ENCODE assay signal across 18 mouse cellular contexts in genomic region chr13:29550203-29550602, GRCm38 (mm10).
DNase-seq lines count a peak whose midpoint lies in the region; ATAC-seq lines count a peak whose summit lies in the region.
"Had no signal": no experiment of that assay in that cellular context is flagged by ENCODE, and none has a peak within 500 bp of the region (broad histone marks: within the 10 kb centered on the region; RNA-seq: fewer than 3 reads in every experiment).

No protein-coding gene starts in this region.

- intact Hi-C loops in left cerebral cortex, postnatal 10 days (cut with DNase I): no loop called here

- no peaks in the 10 kb centered on the region for H3K9me3 ChIP-seq in forebrain, embryonic 14.5 days (replicated peaks; ENCODE audit: control insufficient read depth, low read length)
- H3K9me3 ChIP-seq in forebrain, embryonic 11.5 days (ENCODE audit: control insufficient read depth, low read length): no peaks in the 10 kb centered on the region
- no peaks in the 10 kb centered on the region for H3K9me3 ChIP-seq in heart, embryonic 16.5 days (replicated peaks; ENCODE audit: control insufficient read depth, low read length)
- H3K9me3 ChIP-seq: embryonic facial prominence, embryonic 12.5 days; limb, embryonic 13.5 days; liver, embryonic 15.5 days; midbrain, embryonic 10.5 days had no signal

- H3K27ac ChIP-seq in forebrain, embryonic 14.5 days (ENCODE audit: low read depth, low read length): no peak overlapping the region
- H3K27ac ChIP-seq in forebrain, embryonic 11.5 days (ENCODE audit: low read depth, low read length): no peak overlapping the region
- peak overlapping the region; percentile 64 for H3K27ac ChIP-seq in heart, embryonic 16.5 days (ENCODE audit: low read length)
- H3K27ac ChIP-seq: embryonic facial prominence, embryonic 12.5 days; liver, embryonic 15.5 days; midbrain, embryonic 10.5 days had no signal

- H3K4me1 ChIP-seq in forebrain, embryonic 14.5 days (ENCODE audit: control insufficient read depth, insufficient read depth, low read length): peaks cover 2% of the 10 kb centered on the region; the same call in 1 of the 2 replicates
- H3K4me1 ChIP-seq in forebrain, embryonic 11.5 days (replicated peaks; ENCODE audit: control insufficient read depth, insufficient read depth, low read length): no peaks in the 10 kb centered on the region
- H3K4me1 ChIP-seq in heart, embryonic 16.5 days (ENCODE audit: control insufficient read depth, insufficient read depth, low read length): peaks cover 3% of the 10 kb centered on the region; the same call in 1 of the 2 replicates
- H3K4me1 ChIP-seq: embryonic facial prominence, embryonic 12.5 days; liver, embryonic 15.5 days had no signal

- peak; percentile 79; the same call in 1 of the 2 replicates for ATAC-seq in forebrain, embryonic 14.5 days
- ATAC-seq in forebrain, embryonic 11.5 days (replicated peaks; ENCODE audit: low FRiP score): no peak
- ATAC-seq in heart, embryonic 16.5 days (replicated peaks; ENCODE audit: extremely low read depth, insufficient read depth, low FRiP score): peak; percentile 74
- no peak for ATAC-seq in cerebellum, adult (ENCODE audit: insufficient number of reproducible peaks, low FRiP score, low TSS enrichment)

- H3K4me2 ChIP-seq in forebrain, embryonic 14.5 days (ENCODE audit: low read length): no peak overlapping the region
- H3K4me2 ChIP-seq in forebrain, embryonic 11.5 days (ENCODE audit: low read depth, low read length, severe bottlenecking): no peak overlapping the region
- no peak overlapping the region for H3K4me2 ChIP-seq in heart, embryonic 16.5 days (ENCODE audit: low read depth, low read length)
- H3K4me2 ChIP-seq: embryonic facial prominence, embryonic 12.5 days; limb, embryonic 13.5 days; liver, embryonic 15.5 days had no signal

- H3K36me3 ChIP-seq in forebrain, embryonic 14.5 days (ENCODE audit: control insufficient read depth, insufficient read depth, low read length): no peaks in the 10 kb centered on the region
- no peaks in the 10 kb centered on the region for H3K36me3 ChIP-seq in forebrain, embryonic 11.5 days (ENCODE audit: control insufficient read depth, insufficient read depth, low read length)
- no peaks in the 10 kb centered on the region for H3K36me3 ChIP-seq in heart, embryonic 16.5 days (ENCODE audit: control insufficient read depth, insufficient read depth)
- H3K36me3 ChIP-seq: embryonic facial prominence, embryonic 12.5 days; liver, embryonic 15.5 days; midbrain, embryonic 10.5 days had no signal

- H3K27me3 ChIP-seq in forebrain, embryonic 14.5 days (replicated peaks; ENCODE audit: control insufficient read depth, insufficient read depth, low read length): no peaks in the 10 kb centered on the region
- no peaks in the 10 kb centered on the region for H3K27me3 ChIP-seq in forebrain, embryonic 11.5 days (ENCODE audit: control insufficient read depth, insufficient read depth, low read length)
- no peaks in the 10 kb centered on the region for H3K27me3 ChIP-seq in heart, embryonic 16.5 days (ENCODE audit: control insufficient read depth, insufficient read depth, low read length)
- H3K27me3 ChIP-seq: CH12.LX; embryonic facial prominence, embryonic 12.5 days; limb, embryonic 13.5 days; liver, embryonic 15.5 days had no signal

- peak; percentile 52 for DNase-seq in forebrain, embryonic 14.5 days (ENCODE audit: low spot score)
- DNase-seq in forebrain, embryonic 11.5 days (ENCODE audit: low spot score): no peak
- DNase-seq in left cerebral cortex, postnatal 10 days (ENCODE audit: extremely low spot score in 1 of 2, low spot score in 2 of 2): peak; percentile 23 to 24
- no peak for DNase-seq in left cerebral cortex, adult 11 months (ENCODE audit: low spot score)
- DNase-seq in brain, embryonic 18.5 days (ENCODE audit: low read depth, low spot score): peak; percentile 46
- DNase-seq: cerebellum, adult 18-20 months; cerebellum, postnatal 36 days; gastrocnemius, postnatal 25 days; kidney, adult 18-20 months; right cerebral cortex, postnatal 14 days; thymus, postnatal 14 days had no signal

- H3K4me3 ChIP-seq in forebrain, embryonic 14.5 days (ENCODE audit: low read depth, low read length): no peak overlapping the region
- no peak overlapping the region for H3K4me3 ChIP-seq in forebrain, embryonic 11.5 days (ENCODE audit: low read depth, low read length)
- no peak overlapping the region for H3K4me3 ChIP-seq in heart, embryonic 16.5 days (ENCODE audit: low read length)
- H3K4me3 ChIP-seq: embryonic facial prominence, embryonic 12.5 days; limb, embryonic 13.5 days; liver, embryonic 15.5 days; midbrain, embryonic 10.5 days had no signal

- WGBS in forebrain, embryonic 14.5 days: 75% methylated on average over 6 of the region's 6 CpGs
- WGBS in forebrain, embryonic 11.5 days: 92% methylated on average over 6 of the region's 6 CpGs
- WGBS in heart, embryonic 16.5 days: 44% methylated on average over 6 of the region's 6 CpGs

- H3K9ac ChIP-seq in forebrain, embryonic 14.5 days (ENCODE audit: low read length): no peak overlapping the region
- no peak overlapping the region for H3K9ac ChIP-seq in forebrain, embryonic 11.5 days (ENCODE audit: low read length)
- H3K9ac ChIP-seq in heart, embryonic 16.5 days (ENCODE audit: low read length): no peak overlapping the region
- H3K9ac ChIP-seq: embryonic facial prominence, embryonic 12.5 days; limb, embryonic 13.5 days; liver, embryonic 15.5 days had no signal

Comparison
In these comparisons a context has a peak if more than half of its experiments do, and no peak if none do; other contexts are left out.
1. ATAC-seq: peak in forebrain, embryonic 14.5 days (single experiment) and heart, embryonic 16.5 days (single experiment); none in forebrain, embryonic 11.5 days (single experiment) and cerebellum, adult (single experiment).
2. DNase-seq: peak in forebrain, embryonic 14.5 days (single experiment), left cerebral cortex, postnatal 10 days (2 of 2) and brain, embryonic 18.5 days (single experiment); none in forebrain, embryonic 11.5 days (single experiment) and left cerebral cortex, adult 11 months (single experiment).